Mouse (Mus musculus) megakaryocyte, embryonic 14.5 days (primary cell): ENCODE results near the gene Nlrc3. TPM values are rescaled to one million over a fixed set of nuclear protein-coding genes. Genes with fewer than 3 reads are reported as not detected.

ENCODE experiments used
- H3K27me3 ChIP-seq: replicated peaks from 2 replicates; pipeline ENCODE3; 2012; ENCODE audit warnings: inconsistent platforms
- H3K36me3 ChIP-seq: replicated peaks from 2 replicates; pipeline ENCODE3; 2012; ENCODE audit warnings: low read length, inconsistent platforms, mixed read lengths
- H3K4me1 ChIP-seq: 2 replicates; pipeline ENCODE4 v1.6.1; 2012; ENCODE audit warnings: inconsistent platforms
- H3K4me3 ChIP-seq: replicated peaks from 2 replicates; pipeline ENCODE3; 2012; ENCODE audit warnings: moderate library complexity, mild to moderate bottlenecking, inconsistent platforms
- H3K9me3 ChIP-seq: 2 replicates; pipeline ENCODE4 v1.6.1; 2012; ENCODE audit warnings: inconsistent platforms
- FLI1 ChIP-seq: IDR thresholded peaks from 2 replicates; pipeline ENCODE4 v1.6.1; 2012; ENCODE audit warnings: low read length, inconsistent platforms, mixed read lengths
- GATA1 ChIP-seq: IDR thresholded peaks from 3 replicates; pipeline ENCODE4 v1.6.1; 2012; ENCODE audit warnings: mixed read lengths, low read length, inconsistent platforms, borderline replicate concordance
- polyA plus RNA-seq: library from polyadenylated mRNA; stranded (reverse); fragments of >175 nt; gene quantifications from 2 replicates; pipeline ENCODE4 v1.2.3, GENCODE M21; 2012; ENCODE audit warnings: low replicate concordance; ENCODE audit not compliant: insufficient read depth

Nlrc3 gene
- polyA plus RNA-seq, 1 experiment = 0.31 TPM

DNA sequence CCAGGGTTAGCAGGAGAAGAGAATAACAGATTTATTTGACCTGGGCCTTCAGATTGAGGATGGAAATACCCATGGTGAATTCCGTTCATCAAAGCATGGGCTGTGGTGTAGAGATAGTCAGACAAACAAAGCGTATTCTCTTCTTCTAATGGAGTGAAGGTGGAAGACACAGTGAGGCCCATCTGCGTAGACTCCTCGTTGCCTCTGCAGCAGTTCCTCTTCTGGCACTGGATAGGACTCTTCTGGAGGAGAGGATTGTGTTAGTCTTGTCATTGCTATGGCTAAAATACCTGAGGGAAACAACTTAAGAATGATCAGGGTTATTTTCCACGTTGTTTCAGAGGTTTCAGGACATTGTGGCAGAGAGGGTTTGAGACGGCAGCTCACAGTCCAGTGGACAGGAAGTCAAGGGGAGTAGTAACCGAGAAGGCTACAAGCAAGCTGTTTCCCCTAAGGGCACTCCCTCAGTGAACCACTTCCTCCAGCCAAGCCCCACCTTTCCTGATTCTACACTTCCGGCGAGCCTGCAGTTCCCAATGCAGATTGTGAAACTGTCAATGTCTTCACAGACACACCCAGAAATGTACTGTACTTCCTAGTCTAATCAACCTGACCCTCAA is 81.1 kb downstream of the Nlrc3 start:
- Histone ChIP-seq H3K4me3 (peak overlapping the region; percentile 87), H3K9me3 (no peaks in the 10 kb centered on the region), H3K27me3 (no peaks in the 10 kb centered on the region), H3K36me3 (peaks cover 84% of the 10 kb centered on the region), H3K4me1 (peaks cover 87% of the 10 kb centered on the region)
- no peak for TF ChIP-seq FLI1
- no peak for TF ChIP-seq GATA1

Other genes starting within 250 kb of the Nlrc3 start
- gene Zfp263, start 232.5 kb downstream of the Nlrc3 start, polyA plus RNA-seq = 2.8 and 8.0 TPM in 2 replicates
- not detected in 2 replicates for gene Olfr15, start 145.8 kb downstream of the Nlrc3 start, polyA plus RNA-seq
- gene Zfp174, start 129.4 kb downstream of the Nlrc3 start, polyA plus RNA-seq = 0.11 and 0.54 TPM in 2 replicates
- gene Naa60, start 104.3 kb downstream of the Nlrc3 start, polyA plus RNA-seq = 30.2 and 49.6 TPM in 2 replicates
- 0.77 and 3.0 TPM in 2 replicates for gene Zfp597, start 92.1 kb downstream of the Nlrc3 start, polyA plus RNA-seq
- gene Gm20695, start 92.0 kb downstream of the Nlrc3 start, polyA plus RNA-seq = not detected in 2 replicates
- 18.9 and 24.5 TPM in 2 replicates for gene 1700037C18Rik, start 67.9 kb downstream of the Nlrc3 start, polyA plus RNA-seq
- gene Cluap1, start 67.8 kb downstream of the Nlrc3 start, polyA plus RNA-seq = 17.0 TPM in 1 of 2 replicates, not detected in the other
- 15.6 and 19.8 TPM in 2 replicates for gene Slx4, start 27.1 kb upstream of the Nlrc3 start, polyA plus RNA-seq
- gene Dnase1, start 60.3 kb upstream of the Nlrc3 start, polyA plus RNA-seq = not detected in 2 replicates
- gene Trap1, start 101.2 kb upstream of the Nlrc3 start, polyA plus RNA-seq = 147 and 152 TPM in 2 replicates
- gene Crebbp, start 237.4 kb upstream of the Nlrc3 start, polyA plus RNA-seq = 7.5 and 8.2 TPM in 2 replicates